Mouse (Mus musculus) C2C12 (cell line): ENCODE data around the gene Syngr4. TPM values are rescaled to one million over a fixed set of nuclear protein-coding genes. Genes with fewer than 3 reads are reported as not detected.
"Not testable (repeated sequence)": the region's sequence is repeated elsewhere in the genome, so short reads cannot be mapped to it uniquely, and the experiment has no call there.

Experiments used
- H3K27me3 ChIP-seq: one replicate; pipeline ENCODE4 v1.6.1; 2011; ENCODE audit not compliant: control insufficient read depth, insufficient read depth, insufficient read length
- H3K36me3 ChIP-seq: one replicate; pipeline ENCODE4 v1.6.1; 2011; ENCODE audit not compliant: control insufficient read depth, insufficient read depth
- H3K4me3 ChIP-seq: one replicate; pipeline ENCODE4 v1.5.1; 2011; ENCODE audit warnings: mild to moderate bottlenecking, control low read depth; ENCODE audit not compliant: poor library complexity, insufficient read depth, severe bottlenecking
- H3K79me2 ChIP-seq: one replicate; pipeline ENCODE4 v1.6.1; 2011; ENCODE audit not compliant: control insufficient read depth, insufficient read depth
- H3K79me3 ChIP-seq: one replicate; pipeline ENCODE4 v1.6.1; 2011; ENCODE audit warnings: low read depth, control low read depth
- H3ac ChIP-seq: one replicate; pipeline ENCODE3; 2011; ENCODE audit warnings: low read depth; ENCODE audit not compliant: control insufficient read depth, insufficient read length
- CEBPB ChIP-seq: IDR thresholded peaks from one replicate; pipeline ENCODE4 v1.6.1; 2011; ENCODE audit warnings: low read depth, mild to moderate bottlenecking, control low read depth, moderate library complexity
- CTCF ChIP-seq: IDR thresholded peaks from one replicate; pipeline ENCODE4 v1.5.1; 2011; ENCODE audit not compliant: control insufficient read depth, insufficient read depth, insufficient read length
- FOSL1 ChIP-seq: IDR thresholded peaks from one replicate; pipeline ENCODE4 v1.8.0; 2011; ENCODE audit warnings: mild to moderate bottlenecking, low read length; ENCODE audit not compliant: poor library complexity, insufficient read depth, severe bottlenecking
- MAX ChIP-seq: IDR thresholded peaks from one replicate; pipeline ENCODE4 v1.6.1; 2011; ENCODE audit warnings: mild to moderate bottlenecking, control low read depth
- MYOD1 ChIP-seq: IDR thresholded peaks from one replicate; pipeline ENCODE4 v1.6.1; 2011; ENCODE audit warnings: low read depth; ENCODE audit not compliant: control insufficient read depth, insufficient read length
- MYOG ChIP-seq: IDR thresholded peaks from one replicate; pipeline ENCODE4 v1.6.1; 2011; ENCODE audit not compliant: control insufficient read depth, insufficient read length; ENCODE audit errors: extremely low read depth
- USF1 ChIP-seq: IDR thresholded peaks from one replicate; pipeline ENCODE4 v1.6.1; 2011; ENCODE audit warnings: low read depth, mild to moderate bottlenecking, control low read depth, moderate library complexity
- polyA plus RNA-seq: library from polyadenylated mRNA; unstranded; fragments of >200 nt; fragmentation: generic; extraction: Trizol; gene quantifications from one replicate; pipeline ENCODE4 v1.2.1, GENCODE M21; 2012; ENCODE audit warnings: missing spikeins

Syngr4 gene
- polyA plus RNA-seq, 1 experiment = 0.15 TPM

DNA sequence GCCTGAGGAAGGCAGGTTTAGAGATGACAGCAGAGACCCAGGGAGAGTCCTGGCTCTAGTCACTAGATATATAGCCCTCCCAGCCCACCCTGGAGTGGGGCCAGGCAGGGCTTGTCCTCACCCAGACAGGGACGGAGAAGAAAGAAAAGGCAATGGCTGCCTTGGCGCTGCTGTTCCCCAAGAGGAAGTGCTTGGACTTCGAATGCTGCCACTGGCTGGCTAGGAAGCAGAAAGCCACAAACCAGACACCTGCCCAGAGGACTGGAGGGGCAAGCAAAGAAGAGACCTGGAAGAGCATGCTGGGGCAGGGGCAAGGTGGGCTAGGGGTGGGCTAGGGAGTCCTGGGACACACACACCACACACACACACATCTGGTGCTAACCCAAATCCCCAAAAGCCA, 9.3 kb downstream of the Syngr4 start:
- H3K36me3 ChIP-seq = peaks cover 7% of the 10 kb centered on the region
- H3K4me3 ChIP-seq = no peak overlapping the region
- TF ChIP-seq FOSL1 (no peak), CEBPB (no peak), MYOD1 (no peak), USF1 (no peak), MYOG (no peak), CTCF (no peak), MAX (no peak)
- H3K27me3 ChIP-seq = no peaks in the 10 kb centered on the region
- H3ac ChIP-seq = no peak overlapping the region
- H3K79me2 ChIP-seq = no peaks in the 10 kb centered on the region
- H3K79me3 ChIP-seq = no peaks in the 10 kb centered on the region

DNA sequence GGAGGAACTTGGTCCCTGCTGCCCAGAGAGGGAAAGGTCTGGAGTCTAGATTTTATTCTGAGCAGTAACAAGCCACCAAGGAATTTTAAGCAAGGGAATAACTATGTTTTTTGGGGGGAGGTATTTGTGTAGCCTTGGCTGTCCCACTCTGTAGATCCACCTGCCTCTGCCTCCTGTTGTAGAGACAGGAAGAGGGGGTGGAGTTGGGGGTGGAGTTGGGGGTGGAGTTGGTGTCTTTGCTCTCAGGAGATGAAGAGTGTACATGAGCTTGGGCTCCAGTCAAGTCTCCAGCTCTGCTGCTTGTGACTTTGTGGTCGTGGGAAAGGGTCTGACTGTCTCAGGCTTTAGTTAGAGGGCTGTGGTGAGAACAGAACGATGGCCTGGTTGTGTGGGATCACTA, 15.5 kb downstream of the Syngr4 start:
- Histone ChIP-seq H3ac (no peak overlapping the region), H3K36me3 (peaks cover 45% of the 10 kb centered on the region), H3K4me3 (no peak overlapping the region), H3K79me2 (peaks cover 7% of the 10 kb centered on the region), H3K27me3 (no peaks in the 10 kb centered on the region), H3K79me3 (peaks cover 1% of the 10 kb centered on the region)
- TF ChIP-seq FOSL1 (no peak), CTCF (no peak), CEBPB (no peak), MYOG (no peak), USF1 (no peak), MAX (no peak), MYOD1 (no peak)

DNA sequence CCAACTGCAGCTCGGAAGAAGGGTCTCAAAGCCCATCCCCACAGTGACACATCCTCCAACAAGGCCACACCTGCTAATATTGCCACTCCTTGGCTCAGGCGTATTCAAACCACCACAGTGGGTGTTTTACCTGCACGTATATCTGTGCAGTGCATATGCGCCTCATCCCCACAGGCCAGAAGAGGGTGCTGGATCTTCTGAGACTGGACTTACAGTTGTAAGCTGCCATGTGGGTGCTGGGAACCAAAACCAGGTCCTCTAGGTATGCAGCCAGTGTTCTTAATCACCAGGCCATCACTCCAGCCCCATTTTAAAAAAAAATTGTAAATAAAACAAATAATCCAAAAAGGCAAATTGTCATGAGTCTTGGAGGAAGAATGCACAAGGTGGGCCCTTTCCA, 16.0 kb downstream of the Syngr4 start:
- Histone ChIP-seq H3K79me2 (peaks cover 11% of the 10 kb centered on the region), H3K79me3 (peaks cover 1% of the 10 kb centered on the region), H3K27me3 (no peaks in the 10 kb centered on the region), H3ac (no peak overlapping the region), H3K36me3 (peaks cover 50% of the 10 kb centered on the region), H3K4me3 (no peak overlapping the region)
- TF ChIP-seq MAX (no peak), MYOG (no peak), USF1 (no peak), CTCF (no peak), FOSL1 (no peak), CEBPB (no peak), MYOD1 (no peak)

DNA sequence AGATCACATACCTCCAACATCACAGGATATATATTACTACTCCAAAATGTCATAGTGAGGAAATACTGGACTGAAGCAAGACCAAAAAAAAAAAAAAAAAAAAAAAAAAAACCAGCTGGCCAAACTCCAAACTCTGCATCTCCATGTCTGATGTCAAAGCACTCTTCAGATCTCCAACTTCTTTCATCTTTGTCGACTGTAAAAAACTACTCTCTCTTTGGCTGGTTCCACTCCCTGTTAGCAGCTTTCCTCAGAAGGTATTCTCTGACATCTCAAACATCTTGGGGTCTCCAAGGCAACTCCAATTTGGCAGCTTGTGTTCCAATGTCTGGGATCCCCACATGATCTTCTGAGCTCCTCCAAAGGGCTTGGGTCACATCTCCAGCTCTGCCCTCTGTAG, 18.2 kb downstream of the Syngr4 start, which contains the start of gene Grin2d:
Gene Grin2d (minus strand): TSS at position 101 of the 400 bp plus-strand sequence.
- peaks cover 34% of the 10 kb centered on the region for H3K79me2 ChIP-seq
- not testable (repeated sequence) for H3K27me3 ChIP-seq, H3K4me3 ChIP-seq, H3ac ChIP-seq
- H3K79me3 ChIP-seq = peaks cover 18% of the 10 kb centered on the region
- peaks cover 64% of the 10 kb centered on the region for H3K36me3 ChIP-seq

DNA sequence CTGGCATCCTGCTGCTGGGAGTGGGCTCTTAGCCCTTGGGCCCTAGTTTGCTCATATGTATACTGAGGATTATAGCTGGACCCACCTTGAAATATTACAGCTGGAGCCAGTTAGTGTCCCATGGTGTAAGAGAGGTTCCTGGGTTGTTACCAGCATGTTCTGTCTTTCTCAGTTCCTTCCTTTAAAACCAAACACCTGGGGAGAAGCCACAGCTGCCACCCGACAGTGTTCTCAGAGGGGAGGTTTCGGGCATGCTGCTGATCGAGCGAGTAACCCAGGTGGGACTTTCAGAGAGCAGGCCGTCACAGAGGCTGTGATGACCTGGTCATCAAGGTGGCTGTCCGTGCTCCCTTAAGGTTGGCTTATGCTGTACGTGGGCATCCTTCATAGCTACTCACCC, 19.6 kb downstream of the Syngr4 start:
- H3K79me3 ChIP-seq = peaks cover 20% of the 10 kb centered on the region
- H3ac ChIP-seq = no peak overlapping the region
- H3K4me3 ChIP-seq = no peak overlapping the region
- H3K79me2 ChIP-seq = peaks cover 40% of the 10 kb centered on the region
- H3K27me3 ChIP-seq = no peaks in the 10 kb centered on the region
- peaks cover 55% of the 10 kb centered on the region for H3K36me3 ChIP-seq
- no peak for TF ChIP-seq FOSL1
- TF ChIP-seq MAX = no peak
- TF ChIP-seq MYOG = no peak
- TF ChIP-seq CEBPB = no peak
- no peak for TF ChIP-seq USF1
- TF ChIP-seq CTCF = no peak
- no peak for TF ChIP-seq MYOD1

DNA sequence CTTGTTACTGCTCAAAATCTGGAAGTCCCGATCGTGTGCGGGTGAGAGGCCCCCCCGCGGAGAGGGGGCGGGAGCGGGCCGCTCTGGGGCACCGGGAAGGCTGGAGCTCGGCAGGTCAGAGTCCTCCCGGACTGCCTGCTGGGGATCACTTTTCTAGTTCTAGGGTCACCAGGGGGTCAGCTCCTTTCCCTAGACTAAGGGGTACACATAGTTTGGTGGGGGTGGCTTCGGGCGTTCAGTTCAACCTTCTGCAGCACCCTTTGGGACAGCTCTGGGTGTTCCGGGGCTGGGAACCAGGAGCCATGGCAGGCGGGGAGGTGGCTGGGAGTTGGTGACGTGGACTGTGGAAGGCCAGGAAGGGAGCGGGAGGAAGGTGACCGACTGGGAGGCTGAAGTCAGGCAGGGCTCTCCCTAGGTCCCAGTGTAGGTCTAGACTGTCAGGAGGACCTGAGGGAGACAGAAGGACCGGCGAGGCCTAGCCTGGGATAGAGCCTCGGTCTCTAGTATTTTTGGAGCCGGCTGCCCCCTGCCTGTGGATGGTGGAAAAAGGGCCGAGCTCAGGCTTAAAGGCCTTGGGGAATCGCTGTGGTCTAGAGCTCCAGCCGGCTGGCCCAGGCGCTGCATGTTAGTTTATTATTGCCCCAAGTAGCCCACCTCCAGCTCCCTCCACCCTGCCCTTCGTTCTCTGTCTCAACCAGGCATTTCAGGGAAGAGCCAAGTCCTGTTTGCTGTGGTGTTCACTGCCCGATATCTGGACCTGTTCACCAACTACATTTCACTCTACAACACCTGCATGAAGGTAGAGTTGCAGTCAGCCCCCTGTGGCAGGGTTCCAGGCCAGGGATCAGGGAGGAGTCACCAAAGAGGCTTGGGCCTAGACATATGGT, 23.2 kb downstream of the Syngr4 start:
- Histone ChIP-seq H3K36me3 (peaks cover 34% of the 10 kb centered on the region), H3K27me3 (peaks cover 8% of the 10 kb centered on the region), H3K79me3 (peaks cover 19% of the 10 kb centered on the region), H3K79me2 (peaks cover 40% of the 10 kb centered on the region), H3K4me3 (peak overlapping the region; percentile 60), H3ac (peak overlapping the region; percentile 87)
- no peak for TF ChIP-seq USF1
- no peak for TF ChIP-seq MYOG
- no peak for TF ChIP-seq MAX
- TF ChIP-seq MYOD1 = no peak
- TF ChIP-seq CTCF = no peak
- TF ChIP-seq CEBPB = no peak
- no peak for TF ChIP-seq FOSL1
